Mouse (Mus musculus): ENCODE measurements around the gene Prkg1. TPM values are rescaled to one million over a fixed set of nuclear protein-coding genes. Genes with fewer than 3 reads are reported as not detected.

Gene Prkg1
- total RNA-seq (2023), result under 1 TPM; 0.22 to 0.38 TPM

DNA sequence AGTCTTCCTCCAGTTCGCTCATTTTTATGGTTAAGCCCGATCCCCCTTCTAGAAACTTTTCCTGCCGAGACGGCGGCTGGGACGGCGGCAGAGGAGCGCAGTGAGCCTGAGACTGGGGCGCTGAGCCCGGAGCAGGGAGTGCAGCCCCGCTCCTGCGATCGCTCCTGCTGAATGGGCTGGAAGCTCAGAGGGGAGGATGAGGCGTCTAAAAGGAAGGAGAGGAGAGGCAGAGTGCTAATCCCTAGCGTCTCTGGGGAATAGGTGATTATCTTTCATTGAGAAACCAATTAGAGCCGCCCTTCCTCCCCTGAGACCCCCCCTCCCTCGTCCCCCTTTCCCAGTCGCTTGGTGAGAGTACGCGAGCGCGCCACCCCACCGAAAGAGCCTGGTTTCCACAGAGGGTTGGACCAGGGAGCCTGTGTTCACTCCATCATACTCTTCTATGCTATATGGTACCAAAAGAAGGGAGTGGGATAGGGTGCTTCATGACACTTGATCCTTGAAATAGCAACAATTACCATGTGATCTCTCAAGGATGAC, at the start of gene Prkg1:
Gene Prkg1 (minus strand): TSS at position 233 of the 540 bp plus-strand sequence.

GRCm38 (mm10) chr19:31082662-31083429, 682.0 kb downstream of the Prkg1 start, which contains the start of gene Cstf2t:
Cstf2t (plus strand) TSS chr19:31082837.

DNA sequence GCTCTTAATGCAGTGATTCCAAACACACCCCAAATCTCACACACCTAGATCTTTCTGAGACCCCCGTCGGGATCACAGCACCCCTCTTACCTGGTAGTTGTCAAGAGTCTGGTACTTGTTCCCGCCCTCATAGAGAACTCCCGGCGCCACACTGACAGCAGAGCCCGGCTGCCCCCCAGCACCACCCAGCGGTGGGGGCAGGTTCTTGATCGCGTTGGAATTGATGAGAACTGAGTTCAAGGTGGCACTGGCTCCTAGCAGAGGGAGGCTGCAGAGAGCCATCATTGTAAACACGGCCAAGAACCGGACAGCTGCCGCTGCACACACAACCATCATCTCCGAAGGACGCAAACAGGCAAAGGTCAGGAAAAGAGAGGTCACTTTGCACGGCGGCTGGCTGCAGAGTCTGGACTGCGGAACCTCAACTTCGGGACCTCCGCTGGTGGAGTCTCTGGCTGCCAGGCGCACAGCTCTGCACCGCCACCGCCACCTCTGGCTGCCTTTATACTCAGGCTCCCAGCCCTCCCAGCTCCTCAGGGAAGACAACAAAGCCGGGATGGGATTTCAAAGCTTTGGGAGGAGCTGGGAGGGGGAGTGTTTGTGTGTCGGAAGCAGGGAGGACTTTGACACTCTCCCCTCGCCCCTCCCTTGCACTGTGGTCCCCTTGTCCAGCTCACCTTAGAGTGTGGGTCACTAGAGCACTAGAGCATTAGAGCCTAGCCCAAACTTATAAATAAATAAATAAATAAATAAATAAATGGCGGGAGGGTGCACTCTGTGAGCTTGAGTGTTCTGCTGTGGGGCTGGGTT, 1215.6 kb downstream of the Prkg1 start, which contains the start of gene Dkk1:
Gene Dkk1 (minus strand): TSS at position 622 of the 810 bp plus-strand sequence.

Other genes starting within 250 kb of the Prkg1 start
- not detected for gene A1cf, start 103.7 kb upstream of the Prkg1 start, total RNA-seq (2023)

All from neutrophil, adult 83 days (primary cell).